Mouse (Mus musculus) heart, adult 2 months (tissue): ENCODE data around the gene Odc1.

Experiments used
- CTCF ChIP-seq: fragments of 200-600 bp; IDR thresholded peaks from 2 replicates; pipeline ENCODE4 v1.8.1; 2022; ENCODE audit warnings: antibody characterized with exemption, mild to moderate bottlenecking, moderate library complexity
- EP300 ChIP-seq: fragments of 200-500 bp; IDR thresholded peaks from 2 replicates; pipeline ENCODE4 v1.6.1; 2011; ENCODE audit warnings: low read depth, low read length, control low read depth; ENCODE audit not compliant: insufficient read depth

GRCm38 (mm10) chr12:17554200-17554951 lies 9.8 kb downstream of the Odc1 start:
- TF ChIP-seq CTCF (peak; percentile 97), EP300 (peak; percentile 67; the same call in 1 of the 2 replicates)
